Mouse (Mus musculus) liver, postnatal 0 days (tissue): ENCODE results near the gene Gca.

Source experiments
- CTCF ChIP-seq: sonication (generic); IDR thresholded peaks from 2 replicates; pipeline ENCODE4 v1.5.1; 2016; ENCODE audit warnings: antibody characterized with exemption, low read depth
- EP300 ChIP-seq: IDR thresholded peaks from 2 replicates; pipeline ENCODE4 v1.6.1; 2016; ENCODE audit warnings: antibody characterized with exemption, low read depth, mild to moderate bottlenecking

DNA sequence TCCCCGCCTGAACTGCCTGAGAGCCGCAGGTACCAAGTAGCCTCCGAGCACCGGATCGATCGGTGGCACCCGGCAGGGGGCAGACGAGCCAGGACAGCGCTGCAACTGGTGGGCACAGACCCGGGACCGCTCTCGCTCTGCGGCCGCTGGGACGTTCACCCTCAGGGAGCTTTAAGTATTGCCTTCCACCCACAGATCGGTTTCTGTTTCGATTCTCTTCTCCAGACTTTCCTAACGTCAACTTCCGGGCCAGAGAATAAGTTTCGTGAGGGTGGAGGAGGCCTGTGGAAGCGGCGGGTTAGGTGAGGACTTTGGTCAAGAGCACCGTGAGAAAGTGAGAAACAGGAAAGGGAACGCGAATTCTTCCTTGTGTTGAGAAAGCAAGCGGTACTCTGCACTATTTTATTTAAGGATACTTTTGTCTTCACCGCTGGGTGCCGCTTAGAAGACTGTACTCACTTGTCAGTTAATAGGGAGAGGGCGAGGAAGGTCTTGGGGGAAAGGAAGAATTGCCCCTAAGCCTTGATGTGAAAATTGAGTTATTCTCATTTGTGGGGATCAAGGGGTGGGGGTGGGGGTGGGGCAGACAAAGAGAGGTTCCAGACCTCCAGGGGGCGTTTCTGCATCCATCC lies 18.0 kb upstream of the Gca start, which contains the start of gene Ifih1:
- TF ChIP-seq EP300: no peak
- TF ChIP-seq CTCF: peak; percentile 68
